9 mouse cellular contexts compared by ENCODE assay signal in the genomic region with DNA sequence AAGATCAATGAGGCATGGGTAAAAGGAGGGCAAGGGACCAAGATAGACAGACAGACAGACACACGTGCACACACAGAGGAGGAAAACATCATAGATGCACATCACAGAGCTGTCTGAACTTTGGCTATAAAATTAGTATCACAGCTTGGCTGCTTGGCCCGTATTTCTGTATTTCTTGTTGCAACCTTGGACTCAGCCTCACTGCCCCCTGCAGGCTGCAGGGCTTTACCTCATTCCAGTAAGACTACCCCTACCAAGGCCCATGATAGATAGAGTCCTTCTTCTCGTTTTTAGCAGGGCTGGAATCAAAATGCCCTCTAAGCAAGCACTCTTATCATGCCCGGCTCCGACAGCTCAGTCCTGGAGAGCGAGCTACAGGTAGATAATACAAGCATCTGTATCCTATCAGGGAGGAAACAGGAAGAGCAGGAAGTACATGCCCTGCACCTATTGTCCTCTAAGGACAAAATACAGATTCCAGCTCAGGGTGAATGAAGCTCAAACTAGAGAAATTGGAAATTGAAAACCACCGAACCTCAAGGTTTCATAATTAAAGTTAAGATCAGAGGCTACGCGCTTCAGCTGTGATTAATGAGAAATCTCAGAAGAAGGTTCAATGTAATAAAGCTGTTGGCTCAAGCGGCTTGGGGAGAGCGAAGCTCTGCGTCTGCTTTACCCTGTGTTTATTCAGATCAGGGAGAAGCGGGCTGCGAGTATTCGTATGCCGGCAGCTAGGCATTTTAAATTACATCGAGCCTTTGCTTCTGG. TPM values are rescaled to one million over a fixed set of nuclear protein-coding genes. Genes with fewer than 3 reads are reported as not detected.
DNase-seq lines count a peak whose midpoint lies in the region; ATAC-seq and TF ChIP-seq lines count a peak whose summit lies in the region.
"Had no signal": no experiment of that assay in that cellular context is flagged by ENCODE, and none has a peak within 500 bp of the region (broad histone marks: within the 10 kb centered on the region; RNA-seq: fewer than 3 reads in every experiment).

No protein-coding gene starts in this region.

- no peaks in the 10 kb centered on the region for H3K36me3 ChIP-seq in kidney, embryonic 15.5 days
- no peaks in the 10 kb centered on the region for H3K36me3 ChIP-seq in C2C12 (ENCODE audit: control insufficient read depth, insufficient read depth)
- H3K36me3 ChIP-seq: limb, embryonic 12.5 days had no signal

- no peaks in the 10 kb centered on the region for H3K9me3 ChIP-seq in kidney, embryonic 15.5 days (replicated peaks)
- H3K9me3 ChIP-seq: limb, embryonic 12.5 days had no signal

- H3K4me2 ChIP-seq in kidney, embryonic 15.5 days = no peak overlapping the region
- H3K4me2 ChIP-seq: limb, embryonic 12.5 days had no signal

- H3K4me3 ChIP-seq in kidney, embryonic 15.5 days (replicated peaks) = no peak overlapping the region
- H3K4me3 ChIP-seq in C2C12 (ENCODE audit: insufficient read depth, poor library complexity, severe bottlenecking) = no peak overlapping the region
- H3K4me3 ChIP-seq: limb, embryonic 12.5 days had no signal

- no peaks in the 10 kb centered on the region for H3K79me3 ChIP-seq in C2C12 (ENCODE audit: low read depth)

- no peaks in the 10 kb centered on the region; the same call in none of the 2 replicates for H3K27me3 ChIP-seq in kidney, embryonic 15.5 days
- no peaks in the 10 kb centered on the region for H3K27me3 ChIP-seq in C2C12 (ENCODE audit: control insufficient read depth, insufficient read depth, insufficient read length)

- H3ac ChIP-seq in C2C12 (ENCODE audit: control insufficient read depth, insufficient read length, low read depth) = no peak overlapping the region

- no peak overlapping the region for H3K27ac ChIP-seq in kidney, embryonic 15.5 days
- H3K27ac ChIP-seq: limb, embryonic 12.5 days had no signal

- no peak for ATAC-seq in kidney, embryonic 15.5 days (replicated peaks; ENCODE audit: low FRiP score)

- TF ChIP-seq CTCF in C2C12 (IDR thresholded peaks at IDR 0.05; ENCODE audit: control insufficient read depth, insufficient read depth, insufficient read length) = peak; percentile 11

- peak; percentile 27 for DNase-seq in kidney, postnatal 14 days
- DNase-seq in NIH3T3 (ENCODE audit: low read depth) = peak; percentile 52
- DNase-seq in lung, postnatal 36 days = peak; percentile 21
- DNase-seq in layer of hippocampus, postnatal 14 days (ENCODE audit: low spot score in 2 of 2) = no peak
- DNase-seq in layer of hippocampus, adult 11-12 months (ENCODE audit: low spot score) = no peak

- peaks cover 16% of the 10 kb centered on the region for H3K4me1 ChIP-seq in kidney, embryonic 15.5 days
- H3K4me1 ChIP-seq: limb, embryonic 12.5 days had no signal

- WGBS in kidney, embryonic 15.5 days = 48% methylated on average over 17 of the region's 17 CpGs

- H3K9ac ChIP-seq in kidney, embryonic 15.5 days = no peak overlapping the region
- H3K9ac ChIP-seq: limb, embryonic 12.5 days had no signal

- H3K79me2 ChIP-seq in C2C12 (ENCODE audit: control insufficient read depth, insufficient read depth) = no peaks in the 10 kb centered on the region

TF ChIP-seq in C2C12, 6 proteins besides CTCF, POLR2A, EP300 and RAD21:
- no peak for TF ChIP-seq MYOD1 (IDR thresholded peaks at IDR 0.05; ENCODE audit: control insufficient read depth, insufficient read length, low read depth)
- TF ChIP-seq MAX (IDR thresholded peaks at IDR 0.05) = no peak
- no peak for TF ChIP-seq USF1 (IDR thresholded peaks at IDR 0.05; ENCODE audit: low read depth)
- no peak for TF ChIP-seq CEBPB (IDR thresholded peaks at IDR 0.05; ENCODE audit: low read depth)
- TF ChIP-seq MYOG (IDR thresholded peaks at IDR 0.05; ENCODE audit: control insufficient read depth, extremely low read depth, insufficient read length) = no peak
- no peak for TF ChIP-seq FOSL1 (IDR thresholded peaks at IDR 0.05; ENCODE audit: insufficient read depth, low read length, poor library complexity, severe bottlenecking)

RNA-seq across cellular contexts. Expression of a gene that starts 36.2 kb away (rescaled TPM):
- polyA plus RNA-seq in kidney, embryonic 15.5 days (2015; fragmentation: Nextera tagmentation; extraction: Ambion mirVana) = not detected in 2 replicates
- not detected for polyA plus RNA-seq in C2C12 (2012; fragmentation: generic; extraction: Trizol)
- under 1 TPM in 1 of 2 experiments, not detected in 1; 0.09 TPM for total RNA-seq in layer of hippocampus, postnatal 14 days (2021)
- total RNA-seq: gastrocnemius, adult 18-20 months had no signal
- polyA plus RNA-seq: limb, embryonic 12.5 days had no signal

Comparison
In these comparisons a context has a peak if more than half of its experiments do, and no peak if none do; other contexts are left out.
1. DNase-seq: peak in kidney, postnatal 14 days (single experiment), NIH3T3 (single experiment) and lung, postnatal 36 days (single experiment); none in layer of hippocampus, postnatal 14 days (0 of 2) and layer of hippocampus, adult 11-12 months (single experiment).